Mouse (Mus musculus) ES-Bruce4 (cell line): ENCODE data around the gene Paqr7.

ENCODE experiments used
- EP300 ChIP-seq: IDR thresholded peaks from 2 replicates; pipeline ENCODE4 v1.6.1; 2011; ENCODE audit warnings: low read depth, low read length; ENCODE audit not compliant: insufficient read depth
- POLR2A ChIP-seq: IDR thresholded peaks from one replicate; pipeline ENCODE4 v1.8.1; 2011; ENCODE audit warnings: low read length; ENCODE audit not compliant: insufficient read depth

DNA sequence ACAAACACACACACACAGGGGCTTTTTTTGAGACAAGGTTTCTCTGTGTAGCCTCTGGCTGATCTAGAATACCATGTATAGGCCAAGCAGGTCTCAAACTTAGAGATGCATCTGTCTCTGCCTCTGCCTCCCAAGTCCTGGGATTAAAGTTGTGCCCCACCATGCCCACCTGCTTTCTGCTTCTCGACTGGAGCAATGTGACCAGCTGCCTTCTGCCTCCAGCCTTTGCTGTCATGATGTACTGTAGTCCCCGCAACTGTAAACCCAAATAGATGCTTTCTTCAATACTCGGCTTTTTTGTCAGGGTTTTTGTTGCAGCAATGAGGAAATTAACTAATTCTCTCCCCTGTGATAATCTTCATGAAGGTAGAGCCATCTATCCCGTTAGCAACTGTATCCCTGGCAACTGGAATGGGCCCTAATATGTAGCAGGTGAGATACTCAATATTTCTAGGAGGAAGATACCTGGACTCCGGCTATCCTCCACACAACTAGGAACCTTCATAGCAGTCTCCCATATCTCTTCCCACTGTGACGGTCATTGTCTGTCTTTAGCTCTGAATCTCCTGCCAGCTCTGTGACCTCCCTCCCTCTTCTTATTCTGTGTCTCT, 13.3 kb upstream of the Paqr7 start:
- no peak for TF ChIP-seq POLR2A
- no peak for TF ChIP-seq EP300
